Mouse (Mus musculus): ENCODE results near the gene Dclk2. TPM values are rescaled to one million over a fixed set of nuclear protein-coding genes. Genes with fewer than 3 reads are reported as not detected.

Dclk2 gene
- total RNA-seq, 2 experiments from 2014 or later = 0.64 to 1.4 TPM

GRCm38 (mm10) chr3:86832115-86832514, 88.5 kb downstream of the Dclk2 start:
- Histone ChIP-seq H3K4me3 (no peak overlapping the region), H3K27ac (no peak overlapping the region)
- DNase-seq = no peak
- intact Hi-C loops (cut with DNase I) = no loop called here
- no peak for TF ChIP-seq CTCF (IDR thresholded peaks at IDR 0.05)

- TF ChIP-seq CTCF (IDR thresholded peaks at IDR 0.05) = no peak
- Histone ChIP-seq H3K4me3 (no peak overlapping the region), H3K27ac (no peak overlapping the region)
- intact Hi-C loops (cut with DNase I) = no loop called here
- DNase-seq = no peak
Observed at GRCm38 (mm10) chr3:86827506-86827905, 93.1 kb downstream of the Dclk2 start.

GRCm38 (mm10) chr3:86821383-86821782, 99.3 kb downstream of the Dclk2 start:
- DNase-seq = no peak
- TF ChIP-seq CTCF (IDR thresholded peaks at IDR 0.05) = no peak
- Histone ChIP-seq H3K4me3 (no peak overlapping the region), H3K27ac (no peak overlapping the region)
- intact Hi-C loops (cut with DNase I) = no loop called here

- intact Hi-C loops (cut with DNase I) = no loop called here
- DNase-seq = no peak
Observed at GRCm38 (mm10) chr3:86820344-86820743, 100.3 kb downstream of the Dclk2 start.

GRCm38 (mm10) chr3:86819372-86819771, 101.3 kb downstream of the Dclk2 start:
- no peak for TF ChIP-seq CTCF (IDR thresholded peaks at IDR 0.05)
- H3K27ac ChIP-seq = no peak overlapping the region
- no peak overlapping the region for H3K4me3 ChIP-seq
- intact Hi-C loops (cut with DNase I) = loop anchor here (10.0 kb wide), 1 partner anchor 495 kb away; no protein-coding TSS in a partner anchor
- DNase-seq = no peak

More at GRCm38 (mm10) chr3:86820344-86820743, 100.3 kb downstream of the Dclk2 start:
- Histone ChIP-seq H3K4me3 (no peak overlapping the region), H3K27ac (no peak overlapping the region)
- no peak for TF ChIP-seq CTCF (IDR thresholded peaks at IDR 0.05)

- DNase-seq = no peak
- TF ChIP-seq CTCF (IDR thresholded peaks at IDR 0.05) = no peak
Observed at GRCm38 (mm10) chr3:86818001-86818585, 102.6 kb downstream of the Dclk2 start.

GRCm38 (mm10) chr3:86812689-86813088, 108.0 kb downstream of the Dclk2 start:
- TF ChIP-seq CTCF (IDR thresholded peaks at IDR 0.05) = peak; percentile 100; the same call in 1 of the 2 replicates
- peak; percentile 85 for DNase-seq
- H3K4me3 ChIP-seq = peak overlapping the region; percentile 42
- peak overlapping the region; percentile 46 for H3K27ac ChIP-seq
- intact Hi-C loops (cut with DNase I) = loop anchor here (1.0 to 10.0 kb wide), 2 partner anchors 24 to 488 kb away; no protein-coding TSS in a partner anchor

More at GRCm38 (mm10) chr3:86818001-86818585, 102.6 kb downstream of the Dclk2 start:
- Histone ChIP-seq H3K27ac (no peak overlapping the region), H3K4me3 (0 out of 2 replicates have a peak overlapping the region, but pooled peaks have one; percentile 7)
- intact Hi-C loops (cut with DNase I) = loop anchor here (10.0 kb wide), 1 partner anchor 493 kb away; no protein-coding TSS in a partner anchor

GRCm38 (mm10) chr3:86810908-86811307, 109.7 kb downstream of the Dclk2 start:
- intact Hi-C loops (cut with DNase I) = loop anchor here (10.0 kb wide), 1 partner anchor 486 kb away; no protein-coding TSS in a partner anchor
- TF ChIP-seq CTCF (IDR thresholded peaks at IDR 0.05) = no peak
- H3K27ac ChIP-seq = no peak overlapping the region
- no peak overlapping the region for H3K4me3 ChIP-seq
- DNase-seq = no peak

GRCm38 (mm10) chr3:86809646-86810045, 111.0 kb downstream of the Dclk2 start:
- no peak for TF ChIP-seq CTCF (IDR thresholded peaks at IDR 0.05)
- intact Hi-C loops (cut with DNase I) = loop anchor here (10.0 kb wide), 1 partner anchor 485 kb away; no protein-coding TSS in a partner anchor
- no peak overlapping the region for H3K4me3 ChIP-seq
- DNase-seq = no peak
- no peak overlapping the region for H3K27ac ChIP-seq

- TF ChIP-seq CTCF (IDR thresholded peaks at IDR 0.05) = no peak
- intact Hi-C loops (cut with DNase I) = no loop called here
- no peak for DNase-seq
- H3K4me3 ChIP-seq = no peak overlapping the region
- no peak overlapping the region for H3K27ac ChIP-seq
Observed at GRCm38 (mm10) chr3:86809199-86809598, 111.5 kb downstream of the Dclk2 start.

- intact Hi-C loops (cut with DNase I) = no loop called here
- H3K27ac ChIP-seq = no peak overlapping the region
- peak; percentile 56 for TF ChIP-seq CTCF (IDR thresholded peaks at IDR 0.05)
- H3K4me3 ChIP-seq = no peak overlapping the region
- DNase-seq = peak; percentile 47
Observed at GRCm38 (mm10) chr3:86807750-86808467, 112.7 kb downstream of the Dclk2 start.

GRCm38 (mm10) chr3:86806834-86807233, 113.8 kb downstream of the Dclk2 start:
- TF ChIP-seq CTCF (IDR thresholded peaks at IDR 0.05) = no peak
- Histone ChIP-seq H3K4me3 (no peak overlapping the region), H3K27ac (no peak overlapping the region)
- intact Hi-C loops (cut with DNase I) = no loop called here
- DNase-seq = no peak

GRCm38 (mm10) chr3:86804265-86804664, 116.4 kb downstream of the Dclk2 start:
- intact Hi-C loops (cut with DNase I) = no loop called here
- no peak for TF ChIP-seq CTCF (IDR thresholded peaks at IDR 0.05)
- Histone ChIP-seq H3K4me3 (no peak overlapping the region), H3K27ac (no peak overlapping the region)
- no peak for DNase-seq

Measured in gastrocnemius, adult 2 months (tissue).